Mouse (Mus musculus) olfactory bulb, adult 2 months (tissue): ENCODE data around the gene Rrp7a.

ENCODE experiments used
- CTCF ChIP-seq: fragments of 200-500 bp; IDR thresholded peaks from 2 replicates; pipeline ENCODE4 v1.5.1; 2012; ENCODE audit warnings: low read depth, mild to moderate bottlenecking, low read length, moderate library complexity; ENCODE audit not compliant: insufficient read depth
- POLR2A ChIP-seq: fragments of 200-500 bp; IDR thresholded peaks from 2 replicates; pipeline ENCODE4 v1.6.1; 2012; ENCODE audit warnings: mild to moderate bottlenecking, low read depth, low read length, moderate library complexity; ENCODE audit not compliant: insufficient read depth

GRCm38 (mm10) chr15:83114106-83114505 is 8.5 kb downstream of the Rrp7a start:
- no peak for TF ChIP-seq CTCF
- no peak for TF ChIP-seq POLR2A
